Mouse (Mus musculus): ENCODE data around the gene Dgkq. TPM values are rescaled to one million over a fixed set of nuclear protein-coding genes. Genes with fewer than 3 reads are reported as not detected.
"Not testable (repeated sequence)": the region's sequence is repeated elsewhere in the genome, so short reads cannot be mapped to it uniquely, and the experiment has no call there.

Gene Dgkq
- polyA plus RNA-seq, 1 experiment from 2014 or later, result 5.9 TPM

DNA sequence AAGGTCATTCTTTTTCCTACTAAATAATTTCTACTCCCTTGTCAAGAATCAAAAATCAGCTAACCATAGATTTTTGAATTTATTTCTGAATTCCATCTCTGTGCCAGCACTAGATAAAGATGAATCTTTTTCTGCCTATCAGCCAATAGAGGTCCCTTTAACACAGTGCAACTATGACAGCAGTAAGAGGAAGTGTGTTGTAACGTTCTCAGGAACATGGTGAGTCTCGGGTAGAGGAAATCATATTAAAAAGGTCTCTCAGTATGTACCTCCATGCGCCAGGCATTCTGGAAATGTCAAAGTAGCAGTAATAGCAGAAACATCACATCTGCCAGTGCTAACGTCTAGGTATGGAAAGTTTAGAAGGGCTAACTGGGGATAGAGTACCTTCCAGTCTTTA lies 33.3 kb downstream of the Dgkq start:
- H3K27ac ChIP-seq (replicated peaks), result no peak overlapping the region
- H3K36me3 ChIP-seq, result peaks cover 17% of the 10 kb centered on the region
- H3K27me3 ChIP-seq (replicated peaks), result no peaks in the 10 kb centered on the region
- no peak overlapping the region for H3K4me2 ChIP-seq
- H3K9me3 ChIP-seq, result no peaks in the 10 kb centered on the region
- no peak overlapping the region for H3K4me3 ChIP-seq
- no peaks in the 10 kb centered on the region for H3K4me1 ChIP-seq
- no peak for ATAC-seq (ENCODE audit: extremely low read depth, insufficient number of reproducible peaks, low FRiP score, low TSS enrichment)
- WGBS, result 68% methylated on average over 4 of the region's 4 CpGs
- no peak overlapping the region for H3K9ac ChIP-seq

- H3K9me3 ChIP-seq; H3K27me3 ChIP-seq (replicated peaks); H3K4me1 ChIP-seq; H3K4me3 ChIP-seq; ATAC-seq (ENCODE audit: extremely low read depth, insufficient number of reproducible peaks, low FRiP score, low TSS enrichment); H3K4me2 ChIP-seq; H3K9ac ChIP-seq; H3K27ac ChIP-seq (replicated peaks); H3K36me3 ChIP-seq: not testable (repeated sequence)
- 84% methylated on average over 2 of the region's 3 CpGs for WGBS
Observed at GRCm38 (mm10) chr5:108634088-108634487, 35.4 kb downstream of the Dgkq start.

GRCm38 (mm10) chr5:108633676-108634075 lies 35.8 kb downstream of the Dgkq start:
- Histone ChIP-seq H3K9ac (no peak overlapping the region), H3K4me1 (peaks cover 11% of the 10 kb centered on the region), H3K27ac (replicated peaks) (no peak overlapping the region), H3K9me3 (no peaks in the 10 kb centered on the region), H3K4me2 (no peak overlapping the region), H3K36me3 (peaks cover 5% of the 10 kb centered on the region; the same call in 1 of the 2 replicates), H3K4me3 (no peak overlapping the region), H3K27me3 (replicated peaks) (no peaks in the 10 kb centered on the region)
- 84% methylated on average over 4 of the region's 4 CpGs for WGBS
- ATAC-seq (ENCODE audit: extremely low read depth, insufficient number of reproducible peaks, low FRiP score, low TSS enrichment), result no peak

DNA sequence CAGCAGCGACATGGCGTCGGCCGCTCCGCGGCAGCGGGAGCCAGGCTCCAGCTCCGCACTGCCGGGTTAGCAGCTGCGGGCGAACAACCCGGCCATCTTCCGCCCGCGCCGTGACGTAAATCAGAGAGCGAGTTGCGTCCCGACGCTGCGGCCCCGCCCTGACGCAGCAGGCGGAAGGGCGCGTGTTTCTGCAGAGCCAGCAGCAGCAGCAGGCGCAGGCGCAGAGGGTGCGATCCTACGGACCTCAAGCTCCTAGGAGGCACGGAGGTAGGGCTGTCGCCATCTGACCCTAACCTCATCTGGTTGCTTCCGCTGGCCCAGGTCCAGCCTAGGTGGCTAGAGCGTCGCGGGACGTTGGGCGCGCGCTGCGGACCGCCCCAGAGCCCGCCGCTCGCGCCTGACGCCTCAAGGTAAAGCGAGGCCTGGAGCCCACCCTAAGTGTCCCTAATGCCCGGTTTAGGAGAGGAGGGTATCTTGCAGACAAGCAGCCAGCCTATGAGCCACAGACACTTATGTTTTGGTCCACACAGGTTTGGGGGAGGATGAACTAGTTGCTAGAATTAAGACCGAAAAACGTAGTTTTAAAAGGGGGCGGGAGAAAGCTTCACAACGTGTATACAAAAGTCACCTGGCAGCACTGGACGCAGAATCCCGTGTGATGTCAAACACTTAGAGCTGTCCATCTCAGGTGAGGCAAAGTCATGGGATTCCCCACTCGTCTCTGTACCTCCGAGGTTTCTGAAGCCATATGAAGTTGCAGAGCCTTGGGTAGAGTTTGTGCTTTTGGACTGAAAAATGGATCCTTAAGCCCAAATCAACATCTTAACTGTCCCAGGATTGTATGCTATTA lies 39.6 kb downstream of the Dgkq start, which contains the start of the genes Gak and Tmem175:
TSS of gene Gak (minus strand) at position 122 of the 850 bp plus-strand sequence.
TSS of gene Tmem175 (plus strand) at position 137 of the 850 bp plus-strand sequence.
- H3K4me2 ChIP-seq, result peak within 1 kb of the TSS; percentile 78
- H3K4me1 ChIP-seq, result peaks cover 35% of the 10 kb centered on the region
- peak within 1 kb of the TSS; percentile 94 for H3K4me3 ChIP-seq
- no peaks in the 10 kb centered on the region for H3K9me3 ChIP-seq
- under 1% methylated on average over 56 of the region's 58 CpGs for WGBS
- peak; percentile 91 for ATAC-seq (ENCODE audit: extremely low read depth, insufficient number of reproducible peaks, low FRiP score, low TSS enrichment)
- no peaks in the 10 kb centered on the region for H3K27me3 ChIP-seq (replicated peaks)
- H3K36me3 ChIP-seq, result no peaks in the 10 kb centered on the region
- H3K9ac ChIP-seq, result peak within 1 kb of the TSS; percentile 97
- H3K27ac ChIP-seq (replicated peaks), result peak within 1 kb of the TSS; percentile 89

GRCm38 (mm10) chr5:108628891-108629633 lies 40.4 kb downstream of the Dgkq start:
- no peaks in the 10 kb centered on the region for H3K27me3 ChIP-seq (replicated peaks)
- no peaks in the 10 kb centered on the region for H3K9me3 ChIP-seq
- peak overlapping the region; percentile 89 for H3K27ac ChIP-seq (replicated peaks)
- H3K4me3 ChIP-seq, result peak overlapping the region; percentile 94
- peak; percentile 79 for ATAC-seq (ENCODE audit: extremely low read depth, insufficient number of reproducible peaks, low FRiP score, low TSS enrichment)
- peak overlapping the region; percentile 97 for H3K9ac ChIP-seq
- H3K36me3 ChIP-seq, result peaks cover 7% of the 10 kb centered on the region
- H3K4me2 ChIP-seq, result peak overlapping the region; percentile 78
- WGBS, result 2% methylated on average over 32 of the region's 32 CpGs
- peaks cover 35% of the 10 kb centered on the region for H3K4me1 ChIP-seq

GRCm38 (mm10) chr5:108626050-108626660 lies 43.3 kb downstream of the Dgkq start:
- Histone ChIP-seq H3K27me3 (replicated peaks) (no peaks in the 10 kb centered on the region), H3K9me3 (no peaks in the 10 kb centered on the region), H3K27ac (replicated peaks) (no peak overlapping the region), H3K4me1 (peaks cover 45% of the 10 kb centered on the region), H3K4me2 (no peak overlapping the region), H3K4me3 (no peak overlapping the region), H3K36me3 (peaks cover 33% of the 10 kb centered on the region), H3K9ac (no peak overlapping the region)
- ATAC-seq (ENCODE audit: extremely low read depth, insufficient number of reproducible peaks, low FRiP score, low TSS enrichment), result no peak
- WGBS, result 70% methylated on average over 4 of the region's 4 CpGs

- H3K4me1 ChIP-seq, result peaks cover 16% of the 10 kb centered on the region
- H3K36me3 ChIP-seq, result peaks cover 70% of the 10 kb centered on the region
- peak overlapping the region; percentile 29; the same call in 1 of the 2 replicates for H3K27ac ChIP-seq (replicated peaks)
- 34% methylated on average over 2 of the region's 2 CpGs for WGBS
- H3K4me2 ChIP-seq, result no peak overlapping the region
- H3K9me3 ChIP-seq, result no peaks in the 10 kb centered on the region
- no peak overlapping the region for H3K4me3 ChIP-seq
- no peaks in the 10 kb centered on the region for H3K27me3 ChIP-seq (replicated peaks)
- no peak for ATAC-seq (ENCODE audit: extremely low read depth, insufficient number of reproducible peaks, low FRiP score, low TSS enrichment)
- no peak overlapping the region for H3K9ac ChIP-seq
Observed at GRCm38 (mm10) chr5:108621870-108622269, 47.6 kb downstream of the Dgkq start.

DNA sequence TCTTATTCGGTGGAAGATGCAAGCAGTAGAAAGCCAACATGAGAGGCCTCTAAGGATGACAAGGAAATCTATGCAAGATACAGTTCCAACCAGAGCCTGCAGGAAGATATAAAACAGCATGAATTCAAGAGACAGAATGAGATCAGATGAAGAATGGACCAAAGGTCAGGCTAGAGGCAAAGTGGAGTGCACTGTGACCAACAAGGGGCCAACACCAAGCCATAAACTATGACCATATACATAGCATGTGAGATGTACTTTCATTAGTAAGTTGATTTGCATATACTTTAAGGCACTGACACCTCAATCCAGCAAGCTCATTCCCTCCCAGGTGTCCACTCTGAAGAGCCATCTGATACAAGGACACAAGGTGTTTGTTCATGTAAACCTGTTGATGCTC lies 59.0 kb downstream of the Dgkq start:
- Histone ChIP-seq H3K36me3 (peaks cover 97% of the 10 kb centered on the region), H3K27ac (replicated peaks) (no peak overlapping the region), H3K9ac (no peak overlapping the region), H3K9me3 (no peaks in the 10 kb centered on the region), H3K4me3 (no peak overlapping the region), H3K4me1 (no peaks in the 10 kb centered on the region), H3K27me3 (replicated peaks) (no peaks in the 10 kb centered on the region), H3K4me2 (no peak overlapping the region)
- ATAC-seq (ENCODE audit: extremely low read depth, insufficient number of reproducible peaks, low FRiP score, low TSS enrichment), result no peak
- WGBS, result 83% methylated on average over 1 of the region's 1 CpGs

GRCm38 (mm10) chr5:108602537-108602936 lies 66.9 kb downstream of the Dgkq start:
- Histone ChIP-seq H3K36me3 (peaks cover 98% of the 10 kb centered on the region), H3K4me3 (no peak overlapping the region), H3K4me1 (no peaks in the 10 kb centered on the region), H3K27ac (replicated peaks) (no peak overlapping the region), H3K9me3 (no peaks in the 10 kb centered on the region), H3K9ac (no peak overlapping the region), H3K27me3 (replicated peaks) (no peaks in the 10 kb centered on the region), H3K4me2 (no peak overlapping the region)
- no peak for ATAC-seq (ENCODE audit: extremely low read depth, insufficient number of reproducible peaks, low FRiP score, low TSS enrichment)
- WGBS, result 80% methylated on average over 9 of the region's 9 CpGs

GRCm38 (mm10) chr5:108599923-108600322 lies 69.5 kb downstream of the Dgkq start:
- Histone ChIP-seq H3K9me3 (no peaks in the 10 kb centered on the region), H3K4me3 (no peak overlapping the region), H3K4me2 (no peak overlapping the region), H3K9ac (no peak overlapping the region), H3K27ac (replicated peaks) (no peak overlapping the region), H3K36me3 (peaks cover 98% of the 10 kb centered on the region), H3K4me1 (no peaks in the 10 kb centered on the region), H3K27me3 (replicated peaks) (no peaks in the 10 kb centered on the region)
- WGBS, result 84% methylated on average over 1 of the region's 1 CpGs
- ATAC-seq (ENCODE audit: extremely low read depth, insufficient number of reproducible peaks, low FRiP score, low TSS enrichment), result no peak

Measured in heart, embryonic 13.5 days (tissue).